Mouse (Mus musculus): ENCODE data around the gene Rhoh.

DNA sequence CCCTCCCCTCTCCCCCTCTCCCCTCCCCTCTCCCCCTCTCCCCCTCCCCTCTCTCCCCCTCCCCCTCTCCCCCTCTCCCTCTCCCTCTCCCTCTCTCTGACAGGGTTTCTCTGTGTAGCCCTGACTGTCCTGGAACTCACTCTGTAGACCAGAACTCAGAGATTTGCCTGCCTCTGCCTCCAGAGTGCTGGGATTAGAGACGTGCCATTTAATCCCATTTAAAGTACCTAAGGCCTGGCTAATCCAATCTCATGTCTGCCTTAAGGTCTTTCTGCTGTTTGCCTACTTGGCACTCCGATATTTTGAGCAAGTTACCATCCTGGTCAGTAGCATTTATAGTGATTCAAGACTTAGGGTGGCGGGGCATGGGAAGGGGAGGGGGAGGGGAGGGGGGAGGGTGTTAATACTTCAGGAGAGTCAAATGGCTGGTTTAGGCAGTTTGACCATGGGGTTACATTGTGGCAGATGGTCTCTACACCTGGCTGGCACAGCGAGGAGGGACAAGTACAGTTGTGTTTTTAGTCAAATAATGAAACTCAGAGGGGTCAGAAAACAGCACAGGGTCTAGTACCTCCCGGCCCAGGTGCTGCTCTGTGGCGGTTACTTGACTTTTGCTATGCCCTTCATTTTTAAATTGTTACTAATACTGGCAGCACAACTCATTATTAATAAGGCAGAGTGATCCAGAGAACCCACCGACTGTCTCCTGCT lies 1.4 kb downstream of the Rhoh start:
- TF ChIP-seq EP300 (IDR thresholded peaks at IDR 0.05; ENCODE audit: low read depth), result no peak
- TF ChIP-seq CTCF (IDR thresholded peaks at IDR 0.05; ENCODE audit: low read depth), result no peak

Measured in liver, postnatal 0 days (tissue).